Mouse (Mus musculus): ENCODE measurements around the gene Pnpla5.
"Not testable (repeated sequence)": the region's sequence is repeated elsewhere in the genome, so short reads cannot be mapped to it uniquely, and the experiment has no call there.

The Pnpla5 gene

GRCm38 (mm10) chr15:84120612-84121011, 2.4 kb downstream of the Pnpla5 start:
- DNase-seq (ENCODE audit: low read depth, low spot score) = no peak

DNA sequence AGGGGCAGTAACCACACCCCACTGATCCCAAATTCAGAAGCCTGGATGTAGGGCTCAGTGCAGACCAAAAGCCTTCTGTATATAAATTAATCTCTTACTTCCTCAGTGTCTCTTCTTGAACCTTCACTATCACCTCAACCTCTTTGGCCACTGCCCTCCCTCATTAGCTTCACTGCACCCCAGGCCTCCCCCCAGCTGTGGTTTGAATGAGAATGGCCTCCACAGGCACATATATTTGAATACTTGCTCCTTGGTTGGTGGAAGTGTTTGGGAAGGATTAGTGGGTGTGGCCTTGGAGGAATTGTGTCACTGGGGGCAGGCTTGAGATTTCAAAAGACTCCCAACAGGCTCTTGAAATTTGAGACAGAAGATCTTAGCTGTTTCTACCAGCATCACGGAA, 6.5 kb downstream of the Pnpla5 start:
- DNase-seq (ENCODE audit: low read depth, low spot score) = no peak

GRCm38 (mm10) chr15:84115727-84116126, 7.2 kb downstream of the Pnpla5 start:
- no peak for DNase-seq (ENCODE audit: low read depth, low spot score)

GRCm38 (mm10) chr15:84113873-84114272, 9.1 kb downstream of the Pnpla5 start:
- no peak for DNase-seq (ENCODE audit: low read depth, low spot score)

- DNase-seq (ENCODE audit: low read depth, low spot score) = no peak
Measured at GRCm38 (mm10) chr15:84108899-84109298, 14.1 kb downstream of the Pnpla5 start.

DNA sequence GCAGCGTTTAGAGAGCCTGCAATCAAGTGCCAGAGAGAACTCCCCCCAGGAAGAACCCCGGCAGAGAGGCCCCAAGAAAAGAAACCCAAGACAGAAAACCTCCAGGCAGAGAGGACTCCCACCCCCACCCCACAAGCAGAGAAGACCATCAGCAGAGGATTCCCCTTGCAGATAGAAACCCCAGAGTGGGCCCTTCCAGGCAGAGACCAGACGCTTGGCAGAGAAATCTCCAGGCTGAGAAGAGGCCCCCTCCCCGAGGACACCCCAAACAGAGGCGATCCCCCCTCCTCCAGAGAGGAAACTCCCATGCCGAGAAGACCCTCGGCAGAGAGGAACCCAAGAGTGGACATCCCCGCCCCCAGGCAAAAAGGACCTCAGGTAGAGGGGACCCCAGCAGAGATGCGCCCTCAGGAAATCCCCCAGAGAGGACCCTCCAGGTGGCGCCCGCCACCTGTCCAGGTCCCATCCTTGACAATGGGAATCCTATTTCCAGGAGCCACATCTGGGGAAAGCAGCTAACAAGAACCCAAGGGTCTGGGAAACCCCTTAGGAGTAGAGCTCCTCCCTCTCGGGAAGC, 17.0 kb downstream of the Pnpla5 start:
- DNase-seq (ENCODE audit: low read depth, low spot score) = no peak

DNA sequence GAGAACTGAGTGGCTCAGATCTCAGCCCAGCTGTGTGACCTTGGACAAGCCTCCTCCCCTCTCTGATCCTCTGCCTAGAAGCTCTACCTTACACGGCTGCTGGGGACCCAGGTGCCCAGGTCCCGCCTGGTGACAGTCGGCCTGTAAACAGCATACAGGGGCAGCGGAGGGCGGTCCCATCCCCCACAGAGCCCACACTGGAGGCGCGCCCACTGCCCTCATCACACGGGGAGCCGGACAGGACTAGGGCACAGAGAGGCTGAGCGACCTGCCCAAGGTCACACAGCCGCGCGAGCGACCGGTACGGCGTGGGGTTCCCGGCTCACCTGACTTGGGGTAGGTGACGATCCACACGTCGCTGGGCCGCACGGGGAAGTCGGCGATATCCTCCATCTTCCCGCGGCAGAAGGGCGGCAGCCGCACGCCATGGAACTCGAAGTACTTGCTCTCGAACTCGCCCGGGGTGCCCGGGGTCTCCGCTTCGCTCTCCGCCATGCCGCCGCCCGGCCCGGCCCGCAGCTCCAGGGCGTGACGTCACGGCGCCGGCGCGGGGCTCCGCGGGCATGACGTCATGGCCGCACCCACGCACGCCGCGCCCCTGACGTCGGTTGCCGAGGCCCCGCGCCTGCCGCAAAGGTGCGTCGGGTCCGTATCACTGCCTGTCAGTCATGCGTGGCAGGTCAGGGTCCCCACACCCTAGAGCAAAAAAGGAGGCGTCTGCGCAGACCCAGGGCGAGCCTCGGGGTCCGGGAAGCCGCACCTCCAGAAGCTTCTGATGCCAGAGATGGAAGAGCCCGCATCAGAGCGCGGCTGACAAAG, 17.7 kb downstream of the Pnpla5 start, which contains the start of gene Sult4a1:
TSS of gene Sult4a1 (minus strand) at position 650 of the 819 bp plus-strand sequence.
- no peak for DNase-seq (ENCODE audit: low read depth, low spot score)

DNA sequence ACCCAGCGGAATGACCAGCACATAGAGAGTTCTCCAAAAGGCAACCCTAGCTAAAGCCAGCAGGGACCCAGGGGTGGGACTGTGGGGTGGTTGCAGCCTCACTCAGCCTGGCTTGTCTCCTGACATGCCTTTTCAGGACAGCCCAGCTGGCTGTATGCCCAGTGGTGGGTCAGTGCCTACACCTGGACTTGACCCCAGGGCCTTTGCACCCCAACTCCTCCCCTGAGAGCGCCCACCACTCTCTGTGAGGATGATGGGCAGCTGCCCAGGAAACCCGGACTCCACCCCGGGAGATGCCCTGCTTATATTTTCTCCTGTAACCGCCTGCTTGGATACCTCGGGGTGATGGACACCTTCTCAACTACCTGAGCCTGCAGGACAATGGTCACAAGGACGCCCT, 18.3 kb downstream of the Pnpla5 start:
- no peak for DNase-seq (ENCODE audit: low read depth, low spot score)

GRCm38 (mm10) chr15:84097536-84097935, 25.4 kb downstream of the Pnpla5 start:
- DNase-seq (ENCODE audit: low read depth, low spot score) = not testable (repeated sequence)

DNA sequence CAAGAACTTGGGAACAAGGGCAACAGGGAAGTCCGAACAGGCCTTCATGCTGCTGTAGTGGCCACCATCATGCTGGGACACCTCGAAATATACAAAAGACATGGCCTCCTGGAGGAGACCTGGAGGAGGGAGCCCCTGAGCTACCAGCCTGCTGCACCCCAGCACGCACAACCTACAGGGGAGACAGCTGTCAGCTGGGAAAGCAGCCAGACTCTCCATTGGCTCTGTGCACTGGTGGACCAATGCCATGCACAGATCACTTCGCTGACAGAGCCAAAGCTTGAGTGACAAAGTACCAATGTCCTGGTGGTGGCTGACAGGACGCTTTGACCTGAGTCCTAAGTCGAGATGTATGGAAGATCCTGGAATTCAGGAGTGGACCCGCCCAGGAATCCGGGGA, 26.9 kb downstream of the Pnpla5 start:
- no peak for DNase-seq (ENCODE audit: low read depth, low spot score)

DNA sequence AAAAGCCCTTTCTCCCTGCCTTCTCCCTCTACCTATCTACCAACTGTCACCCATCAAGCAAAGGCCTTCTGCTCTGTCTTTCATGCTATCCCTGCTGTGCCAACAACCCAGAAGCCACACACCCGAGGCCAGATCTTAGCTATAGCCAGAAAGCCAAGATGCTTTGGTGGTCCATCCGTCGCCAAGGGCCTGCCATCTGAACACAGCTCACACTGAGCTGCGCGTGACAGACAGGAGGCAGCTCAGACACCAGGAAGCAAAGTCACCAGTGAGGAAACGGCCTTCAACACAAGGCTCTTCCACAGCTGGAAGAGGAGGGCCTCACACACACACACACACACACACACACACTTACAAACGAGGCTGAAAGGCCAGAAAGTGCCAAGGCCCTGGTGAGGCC, 28.1 kb downstream of the Pnpla5 start:
- DNase-seq (ENCODE audit: low read depth, low spot score) = no peak

DNA sequence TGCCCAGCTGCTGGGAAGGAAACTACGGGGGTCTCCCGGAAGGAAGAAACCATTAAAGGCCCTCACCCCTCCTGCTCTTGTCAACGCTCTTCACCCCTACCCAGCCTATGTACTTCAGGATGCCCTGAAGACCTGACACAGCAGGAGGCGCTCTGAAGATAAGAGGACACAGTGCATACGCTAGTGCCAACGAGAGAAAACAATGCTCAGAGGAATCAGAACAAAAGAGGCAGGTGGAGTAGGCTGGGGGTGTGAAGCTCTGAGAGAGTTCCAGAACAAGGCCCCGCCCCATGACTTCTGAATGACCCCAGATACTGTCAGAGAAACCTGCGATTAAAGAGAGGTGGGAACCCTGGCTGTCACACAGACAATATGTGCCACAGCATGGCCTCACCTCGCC, 36.2 kb downstream of the Pnpla5 start:
- DNase-seq (ENCODE audit: low read depth, low spot score) = no peak

DNA sequence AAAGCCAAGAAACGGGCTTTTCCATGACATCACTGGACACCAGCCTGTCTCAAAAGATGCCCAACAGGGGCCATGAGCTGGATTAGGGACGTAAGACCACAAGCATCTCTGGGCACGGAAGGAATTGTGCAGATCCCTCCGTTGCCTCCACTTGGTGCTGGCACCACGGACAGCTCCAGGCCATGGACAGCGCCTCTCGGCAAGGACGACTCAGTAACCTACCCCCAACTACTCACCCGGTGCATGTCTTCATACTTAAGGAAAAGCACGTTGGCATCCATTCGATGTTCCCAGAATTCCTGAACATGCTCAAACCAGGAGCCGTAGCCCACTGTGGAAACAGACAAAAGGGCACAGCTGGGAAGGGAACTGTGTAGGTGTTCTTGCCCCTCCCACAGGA, 36.6 kb downstream of the Pnpla5 start:
- no peak for DNase-seq (ENCODE audit: low read depth, low spot score)

DNA sequence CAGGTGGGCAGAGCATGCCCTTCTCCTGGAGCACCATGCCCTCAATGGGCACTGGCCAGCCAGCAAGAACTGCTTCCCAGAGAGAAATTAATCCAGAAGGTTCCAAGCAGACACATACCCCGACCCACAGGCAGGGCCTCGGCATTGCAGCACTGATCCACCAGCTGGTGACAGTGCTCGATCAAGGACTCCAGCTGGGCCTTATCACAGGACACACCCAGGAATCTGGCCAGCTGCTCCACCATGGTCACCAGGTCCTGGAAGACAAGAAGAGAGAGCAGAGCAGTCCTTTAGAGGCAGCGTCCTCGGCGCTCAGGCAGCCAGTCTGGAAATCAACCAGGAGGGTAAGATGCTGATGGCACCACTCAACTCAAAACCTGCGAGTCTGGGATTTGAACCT, 42.9 kb downstream of the Pnpla5 start:
- no peak for DNase-seq (ENCODE audit: low read depth, low spot score)

- DNase-seq (ENCODE audit: low read depth, low spot score) = no peak
Measured at GRCm38 (mm10) chr15:84079519-84079918, 43.5 kb downstream of the Pnpla5 start.

DNA sequence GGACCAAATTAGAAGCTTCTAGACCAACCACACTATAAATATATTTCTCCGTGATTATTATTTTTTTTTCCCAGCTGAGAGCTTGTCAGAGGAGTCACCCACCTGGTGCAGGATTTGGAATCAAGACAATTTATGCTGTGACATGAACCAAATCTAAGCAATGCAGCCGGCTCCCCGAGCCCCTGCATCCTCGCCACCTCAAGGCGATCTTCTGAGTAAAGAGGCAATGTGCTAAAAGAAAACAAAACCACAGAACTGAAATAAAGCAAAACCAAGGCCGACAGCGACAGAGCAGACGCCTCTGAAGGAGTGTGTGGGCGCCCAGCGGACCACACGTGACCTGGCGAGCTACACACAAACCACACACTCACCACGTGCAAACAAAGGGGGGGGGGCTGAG, 44.3 kb downstream of the Pnpla5 start:
- DNase-seq (ENCODE audit: low read depth, low spot score) = no peak

DNA sequence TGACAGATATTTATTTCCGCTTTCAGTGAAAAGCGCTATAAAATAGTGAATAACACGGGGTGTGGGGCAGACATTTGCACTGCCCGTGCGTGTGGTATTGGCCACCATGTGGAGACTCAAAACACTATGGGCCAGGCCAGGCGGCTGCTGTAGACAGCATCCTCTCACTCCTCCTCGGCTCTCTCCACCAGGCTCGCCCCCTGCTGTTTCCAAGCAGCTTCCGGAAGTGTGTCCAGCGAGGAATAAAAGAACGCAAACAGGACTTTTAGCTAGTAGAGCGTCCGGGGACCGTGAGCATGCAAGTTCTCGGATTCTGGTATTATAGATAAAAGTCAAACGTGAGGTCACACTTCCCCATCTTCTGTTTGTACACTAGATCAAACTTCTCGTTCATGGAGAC, 45.8 kb downstream of the Pnpla5 start:
- no peak for DNase-seq (ENCODE audit: low read depth, low spot score)

GRCm38 (mm10) chr15:84074705-84075185, 48.2 kb downstream of the Pnpla5 start:
- no peak for DNase-seq (ENCODE audit: low read depth, low spot score)

- DNase-seq (ENCODE audit: low read depth, low spot score) = no peak
Measured at GRCm38 (mm10) chr15:84073911-84074704, 48.9 kb downstream of the Pnpla5 start.

- no peak for DNase-seq (ENCODE audit: low read depth, low spot score)
Measured at GRCm38 (mm10) chr15:84073058-84073457, 49.9 kb downstream of the Pnpla5 start.

- DNase-seq (ENCODE audit: low read depth, low spot score) = peak; percentile 40
Measured at GRCm38 (mm10) chr15:84072226-84072625, 50.7 kb downstream of the Pnpla5 start.

- no peak for DNase-seq (ENCODE audit: low read depth, low spot score)
Measured at GRCm38 (mm10) chr15:84070116-84070676, 52.8 kb downstream of the Pnpla5 start.
